Mouse (Mus musculus) cerebellum, postnatal 36 days (tissue): ENCODE data around the gene Foxn3.

Source experiments
- DNase-seq, 2 experiments: peaks; one replicate each; pipeline ENCODE4 v3.0.0; 2021 to 2022; ENCODE audit warnings: mixed read lengths in 2 of 2

The Foxn3 gene

DNA sequence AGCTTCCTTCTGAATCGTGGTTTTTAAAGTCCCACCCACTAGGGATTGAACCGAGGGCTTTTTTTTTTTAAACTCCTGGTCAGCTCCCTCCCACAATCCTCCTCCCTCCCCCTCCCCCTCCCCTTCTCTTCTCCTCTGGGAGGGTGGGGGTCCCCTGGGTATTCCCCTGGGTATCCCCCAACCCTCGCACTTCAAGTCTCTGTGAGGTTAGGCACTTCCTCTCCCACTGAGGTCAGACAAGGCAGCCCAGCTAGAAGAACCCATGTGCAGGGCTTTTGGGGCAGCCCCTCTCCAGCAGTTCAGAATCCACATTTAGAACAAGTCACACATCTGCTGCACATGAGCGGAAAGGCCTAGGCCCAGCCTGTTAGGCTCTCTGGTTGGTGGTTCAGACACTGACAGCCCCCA is 182.5 kb downstream of the Foxn3 start:
- no peak for DNase-seq

DNA sequence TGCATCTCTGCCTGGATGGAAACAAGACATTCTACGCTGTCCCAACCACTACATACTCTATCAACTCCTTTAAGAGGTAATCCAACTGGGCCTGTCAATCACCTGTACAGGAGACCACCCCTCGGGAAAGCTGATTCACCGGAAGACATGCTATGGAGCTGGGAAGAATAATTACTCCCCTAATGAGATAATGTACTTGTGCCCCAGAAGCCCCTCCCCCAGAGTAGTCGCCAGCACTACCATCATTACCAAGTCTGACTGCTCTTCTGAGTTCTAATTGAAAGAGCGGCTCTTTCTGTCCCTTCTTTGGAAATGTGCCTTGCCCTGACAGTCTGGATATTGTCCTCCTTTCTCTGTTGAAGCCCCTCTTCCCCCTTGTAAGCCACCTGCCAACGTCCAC is 183.3 kb downstream of the Foxn3 start:
- no peak for DNase-seq

DNA sequence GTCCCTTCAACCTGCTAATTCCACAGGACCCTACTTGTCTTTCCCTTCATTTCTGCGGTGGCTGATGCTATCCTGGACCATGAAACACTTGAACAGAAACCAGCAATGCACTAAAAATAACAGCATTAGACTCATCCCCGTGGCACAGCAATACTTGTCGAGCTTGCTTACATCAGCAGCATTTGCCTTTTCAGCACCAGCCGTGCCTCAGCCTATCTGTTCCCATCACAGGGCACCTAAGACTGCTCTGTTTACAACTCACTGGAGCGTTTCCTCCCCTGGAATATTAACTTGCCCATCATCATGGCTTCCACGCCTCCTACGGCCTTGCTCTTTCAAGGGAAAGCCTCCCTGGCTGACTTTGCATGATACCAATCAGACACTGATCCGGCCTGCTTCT is 185.1 kb downstream of the Foxn3 start:
- DNase-seq: no peak

DNA sequence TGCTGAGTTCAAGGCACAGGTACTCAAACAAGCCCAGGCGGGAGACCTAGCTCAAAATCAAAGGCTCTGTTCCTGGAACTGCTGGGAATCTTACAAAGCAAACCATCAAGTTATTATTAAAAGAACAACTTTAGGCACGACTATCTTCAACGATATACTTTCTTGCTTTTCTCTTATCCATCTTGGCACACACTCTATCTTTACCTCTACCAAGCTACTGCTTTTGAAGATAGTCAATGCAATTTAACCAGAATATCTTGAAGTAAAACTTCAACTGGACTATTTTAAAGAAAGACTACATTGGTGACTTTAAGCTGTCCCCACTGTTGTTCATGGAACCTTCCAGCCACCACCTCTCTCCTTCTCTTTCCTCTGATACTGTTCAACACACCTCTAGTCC is 185.7 kb downstream of the Foxn3 start:
- no peak for DNase-seq

DNA sequence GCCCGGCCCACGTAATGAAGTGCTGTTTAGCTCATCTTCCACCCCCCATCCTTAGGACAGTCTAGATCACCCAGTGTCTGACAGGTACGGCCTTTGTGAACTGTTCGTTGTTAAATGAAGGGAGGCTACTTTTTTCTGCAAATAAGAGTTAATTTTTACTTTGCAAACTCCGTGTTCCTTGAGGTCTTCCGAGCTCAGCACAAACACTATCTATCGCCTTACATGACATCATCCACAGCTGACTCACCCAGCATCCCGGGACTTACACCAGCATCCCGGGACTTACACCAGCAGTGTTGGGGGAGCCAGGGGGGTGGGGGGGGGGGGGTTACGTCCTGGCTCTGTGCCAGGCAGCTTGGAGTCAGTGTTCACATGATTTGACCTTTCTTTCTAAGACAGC is 186.3 kb downstream of the Foxn3 start:
- DNase-seq: no peak

DNA sequence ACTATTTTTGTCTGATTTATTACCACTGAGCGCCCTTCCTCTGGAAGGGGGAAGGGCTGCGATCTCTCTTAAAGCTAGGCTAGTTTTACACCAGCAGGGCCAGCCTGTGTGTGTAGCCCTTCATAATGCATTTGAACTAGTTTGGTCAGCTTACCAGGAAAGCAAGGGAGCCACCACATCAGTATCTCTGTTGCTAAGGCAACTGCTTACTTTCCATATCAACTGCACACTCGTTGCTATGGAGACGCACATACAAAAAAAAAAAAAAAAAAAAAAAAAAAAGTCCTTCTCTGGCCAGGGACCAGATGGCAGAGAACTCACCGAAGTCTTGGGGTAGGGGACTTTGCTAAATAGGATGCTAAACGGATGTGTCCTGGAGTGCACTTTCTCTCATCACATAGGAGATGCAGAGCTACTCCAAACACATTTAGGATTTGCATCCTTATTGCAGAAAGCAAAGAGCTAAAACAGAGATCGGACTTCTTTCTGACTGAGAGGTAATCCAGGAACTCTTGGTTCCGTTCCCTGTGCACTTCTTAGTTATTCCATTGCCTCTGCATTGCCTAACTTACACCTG is 187.4 kb downstream of the Foxn3 start:
- DNase-seq: no peak

DNA sequence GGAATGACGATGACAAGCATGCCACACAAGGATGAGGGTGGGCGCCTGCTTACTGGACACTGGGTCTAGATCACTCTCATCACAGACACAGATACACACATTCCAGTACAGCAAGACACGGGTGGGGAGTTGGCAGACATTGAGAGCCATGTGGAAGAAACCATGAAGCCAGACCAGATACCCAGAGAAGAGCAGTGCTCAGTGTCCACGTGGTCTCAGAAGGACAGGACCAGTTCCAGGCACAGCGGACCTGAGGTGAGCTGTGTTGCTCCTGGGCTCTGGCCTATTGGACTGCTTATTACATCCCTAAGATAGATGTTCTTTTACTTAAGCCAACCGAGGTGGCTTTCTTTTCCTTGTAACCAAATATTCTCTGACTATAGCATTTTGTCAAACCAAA is 188.0 kb downstream of the Foxn3 start:
- DNase-seq: no peak

DNA sequence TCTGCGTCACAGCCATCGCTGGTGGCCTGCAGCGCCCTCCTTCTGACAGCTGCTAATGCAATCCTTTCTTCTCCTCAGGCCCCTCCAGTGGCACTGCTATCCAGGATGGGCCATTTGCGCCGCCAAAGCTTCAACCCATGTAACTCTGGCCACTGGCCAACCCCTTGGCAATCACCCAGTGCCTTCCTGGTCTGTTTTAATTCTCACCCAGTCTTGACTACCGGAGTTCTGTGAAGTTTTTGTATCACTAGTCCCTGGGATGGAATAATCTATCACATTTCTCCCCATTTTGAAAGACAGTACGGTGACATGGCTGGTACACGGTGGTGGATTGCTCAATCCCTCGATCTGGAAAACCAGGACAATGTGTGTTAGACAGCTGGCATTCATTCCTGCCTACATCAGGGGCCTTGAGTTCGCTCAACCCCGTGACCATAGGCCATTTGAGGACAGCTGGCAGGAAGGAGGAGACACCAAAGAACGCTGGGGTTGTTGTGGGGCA is 189.2 kb downstream of the Foxn3 start:
- peak; percentile 85 to 86 for DNase-seq

DNA sequence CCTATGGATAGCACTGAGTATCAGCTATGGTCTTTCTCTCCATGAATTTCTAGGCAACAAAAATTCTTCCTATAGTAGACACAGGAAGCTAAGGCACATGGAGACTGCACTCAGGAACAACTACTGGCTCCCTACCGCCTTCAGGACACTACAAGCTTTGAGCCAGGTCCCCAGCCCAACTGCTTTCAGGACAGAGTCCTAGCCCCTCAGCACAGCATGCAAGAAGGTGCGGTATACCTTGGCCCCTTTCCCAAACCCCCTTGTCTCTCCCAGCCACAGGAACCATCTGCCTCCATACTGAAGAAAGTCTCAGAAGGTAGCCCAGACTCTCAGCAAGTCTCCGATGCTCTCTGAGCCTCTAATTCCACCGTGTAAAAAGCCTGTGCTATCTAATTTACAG is 189.8 kb downstream of the Foxn3 start:
- DNase-seq: no peak

DNA sequence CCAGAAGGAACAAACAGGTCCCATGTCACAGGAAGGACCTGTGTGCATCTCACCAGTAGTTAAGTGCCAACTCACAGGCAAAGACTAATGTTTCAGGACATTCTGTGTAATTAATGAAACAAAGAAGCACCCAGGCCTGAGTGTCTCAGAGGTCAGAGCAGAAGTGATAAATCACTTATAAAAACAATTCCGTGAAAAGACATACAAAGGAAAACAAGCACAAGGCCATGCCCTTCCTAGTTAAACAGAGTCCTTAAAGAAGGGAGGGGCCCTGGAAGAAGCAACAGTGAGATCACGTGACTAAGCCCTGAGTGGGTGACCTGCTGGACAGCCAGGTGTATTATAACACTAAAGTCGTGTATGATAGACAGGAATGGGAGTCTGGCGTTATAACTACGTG is 191.9 kb downstream of the Foxn3 start:
- no peak for DNase-seq

DNA sequence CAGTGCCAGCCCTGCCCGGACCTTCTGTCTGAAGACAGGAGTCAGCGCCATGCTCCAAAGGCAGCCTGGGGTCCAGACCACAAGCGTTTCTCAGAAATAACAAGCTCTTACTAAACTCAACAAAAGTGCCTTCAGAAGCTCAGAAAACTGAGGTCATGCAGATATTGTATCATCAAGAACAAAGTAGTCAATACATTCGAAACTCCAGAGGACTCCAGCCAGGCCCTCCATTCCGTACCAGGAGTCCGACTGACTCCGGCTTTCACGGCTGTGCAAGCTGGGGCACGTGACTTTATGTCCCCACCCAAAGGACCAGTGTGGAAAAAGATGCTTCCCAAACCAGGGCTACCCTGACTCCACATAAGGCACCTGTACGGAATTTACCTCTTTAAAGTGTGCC is 195.1 kb downstream of the Foxn3 start:
- DNase-seq: no peak

DNA sequence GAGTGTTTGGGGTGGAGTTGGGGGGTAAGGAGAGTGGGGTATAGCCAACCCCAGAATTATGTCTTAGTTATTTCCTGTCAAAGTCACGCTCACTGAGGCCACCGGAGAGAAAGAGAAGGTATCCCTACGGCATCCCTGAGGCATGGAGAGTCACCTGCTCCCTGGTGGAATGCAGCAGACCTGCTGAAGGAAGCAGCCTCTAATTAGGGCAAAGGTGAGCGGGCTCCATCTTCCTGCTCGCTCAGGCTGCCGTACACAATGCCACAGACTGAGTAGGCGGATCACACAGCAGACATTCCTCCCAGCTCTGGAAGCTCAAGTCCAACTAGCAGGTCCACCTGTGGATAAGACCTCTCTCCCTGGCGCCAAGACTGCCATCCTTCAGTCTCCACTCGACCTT is 197.4 kb downstream of the Foxn3 start:
- DNase-seq: no peak

DNA sequence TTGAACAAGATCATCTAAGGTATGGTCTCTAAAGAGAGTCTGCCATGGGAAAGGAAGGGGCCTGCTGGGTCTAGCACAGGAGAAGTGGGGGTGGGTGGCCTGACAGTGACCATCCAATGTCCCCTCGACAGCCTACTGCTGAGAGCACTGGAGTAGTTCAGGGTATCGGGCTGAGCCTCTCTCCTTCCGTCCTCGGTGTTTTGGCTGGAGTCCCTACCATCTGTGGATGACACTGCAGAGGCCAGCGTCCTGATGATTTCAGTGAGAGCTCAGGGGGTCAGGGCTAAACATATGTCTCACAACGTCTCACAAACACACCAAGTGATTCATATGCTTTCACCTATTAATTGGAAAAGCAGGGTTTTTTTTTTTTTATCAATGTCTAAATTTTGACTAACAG is 199.2 kb downstream of the Foxn3 start:
- peak; percentile 80 to 83 for DNase-seq

DNA sequence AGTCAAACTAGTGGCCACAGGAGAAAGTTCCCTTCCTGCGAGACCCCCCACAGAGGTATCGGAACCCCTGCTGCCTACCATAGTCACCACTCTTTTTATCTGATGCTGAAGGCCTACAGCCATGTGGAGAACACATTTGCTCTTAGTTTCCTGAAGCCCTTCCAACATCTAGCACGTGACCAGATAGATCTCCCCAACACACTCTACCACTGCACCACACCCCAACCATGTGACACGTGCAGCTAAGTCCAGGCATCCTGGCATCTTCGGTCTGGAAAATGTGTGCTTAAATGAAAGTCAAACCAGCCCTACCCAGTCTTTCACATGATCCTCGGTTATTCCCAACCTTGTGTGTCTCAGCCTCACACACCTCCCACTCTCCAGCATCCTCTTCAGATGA is 200.4 kb downstream of the Foxn3 start:
- no peak for DNase-seq

DNA sequence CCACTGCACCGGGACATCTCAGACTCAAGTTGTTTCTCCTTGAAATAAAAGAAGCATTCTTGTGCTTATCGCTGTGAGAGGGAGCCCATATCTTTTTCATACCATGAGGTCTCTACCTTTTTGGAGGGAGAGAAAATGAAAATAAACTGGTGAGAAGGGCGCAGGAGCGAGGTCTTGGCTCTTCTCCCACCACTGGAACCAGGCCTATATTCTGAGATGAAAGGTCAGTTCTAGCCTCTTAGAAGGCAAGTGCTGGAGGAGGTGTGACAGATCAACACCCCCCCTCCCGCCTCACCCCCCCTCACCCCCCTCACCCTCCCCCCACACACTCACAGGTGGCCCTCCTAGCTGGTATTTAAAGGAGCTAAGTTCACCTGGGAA is 201.6 kb downstream of the Foxn3 start:
- DNase-seq: no peak

DNA sequence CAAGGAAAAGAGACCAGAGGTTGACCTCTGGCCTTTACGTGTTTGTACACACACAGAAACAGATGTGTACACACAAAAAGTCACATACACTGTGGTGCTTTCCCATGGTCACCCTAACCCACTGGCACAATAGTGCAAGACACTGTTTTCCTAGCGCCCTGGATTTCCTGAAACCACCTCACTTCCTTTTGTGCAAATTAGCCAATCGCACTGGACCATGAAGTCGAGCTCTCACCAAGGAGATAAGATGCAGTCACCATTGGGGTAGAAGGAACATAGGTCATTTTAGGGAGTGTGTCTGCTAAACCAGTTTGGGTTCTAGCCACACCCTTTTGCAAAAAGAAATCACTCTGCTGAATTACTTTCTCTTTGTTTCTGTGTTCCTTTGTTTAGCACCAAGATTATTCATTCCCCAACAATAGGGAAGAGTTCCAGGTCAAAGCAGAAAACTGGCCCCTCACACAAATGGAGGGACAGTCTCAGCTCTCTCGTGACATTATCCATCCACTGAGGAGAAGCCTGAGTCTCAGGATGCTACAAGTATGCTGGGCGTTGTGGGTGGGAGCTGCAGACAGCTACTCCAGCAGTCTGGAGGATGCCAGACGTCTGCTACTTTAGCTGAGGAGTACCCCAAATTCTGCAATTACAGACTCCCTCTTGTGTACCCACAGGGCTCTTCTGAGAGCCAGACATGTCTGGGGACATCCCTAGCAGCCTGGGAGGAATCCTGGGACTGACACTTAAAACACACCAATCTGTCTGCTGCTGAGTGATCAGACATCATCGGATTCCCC is 202.2 kb downstream of the Foxn3 start:
- DNase-seq: no peak

DNA sequence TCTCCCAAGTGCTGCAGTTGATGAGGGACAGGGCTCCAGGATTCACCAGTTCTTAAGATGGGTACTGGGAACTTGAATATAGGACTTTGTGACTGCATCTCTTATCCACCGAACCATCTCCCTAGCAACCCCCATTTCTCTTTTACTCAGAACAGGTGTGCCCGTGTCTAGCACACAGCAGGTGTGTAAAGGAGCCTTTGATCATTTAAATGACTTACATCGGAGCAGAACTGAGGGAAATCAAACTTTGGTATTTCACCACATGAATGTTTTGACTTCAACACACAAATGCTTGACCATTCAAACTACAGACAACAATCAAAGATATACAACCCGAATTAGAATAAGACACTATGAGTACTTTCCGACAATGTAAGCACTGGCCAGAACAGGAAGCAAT is 204.7 kb downstream of the Foxn3 start:
- no peak for DNase-seq

DNA sequence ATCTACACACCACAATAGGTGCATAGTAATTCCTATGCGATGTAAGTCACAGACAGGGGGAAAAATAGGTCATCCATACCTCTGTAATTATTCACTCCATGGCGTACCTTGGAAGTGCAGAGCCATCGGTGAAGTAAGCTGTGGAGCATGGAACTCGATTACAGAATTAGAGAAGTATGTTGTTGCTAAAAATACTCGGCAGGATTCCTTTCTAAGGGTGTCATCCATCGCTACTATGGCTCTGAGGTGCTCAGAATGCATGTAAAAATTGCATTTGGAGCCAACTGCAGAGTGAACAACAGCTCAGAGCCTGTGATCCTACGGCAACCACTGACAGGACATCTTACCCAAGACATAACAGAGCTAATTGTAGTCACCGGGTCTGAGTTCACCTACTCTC is 206.7 kb downstream of the Foxn3 start:
- no peak for DNase-seq

DNA sequence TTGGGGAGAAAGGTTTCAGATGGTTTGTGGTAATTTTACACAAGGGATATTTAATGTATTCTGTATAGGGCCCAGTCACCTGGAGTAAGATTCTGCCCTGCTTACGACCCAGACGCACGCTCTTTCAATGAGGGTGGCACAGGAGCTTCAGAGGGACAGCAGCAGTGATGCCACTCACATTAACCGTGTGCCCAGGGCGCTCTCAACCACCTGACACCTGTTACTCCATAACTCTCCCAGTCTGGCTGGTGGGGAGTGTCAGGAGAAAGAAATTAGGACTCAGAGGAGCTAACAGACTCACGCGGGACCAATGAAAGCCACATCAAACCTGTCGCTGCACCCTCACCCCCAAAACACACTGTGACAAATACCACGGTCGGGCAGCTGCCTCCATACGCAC is 209.7 kb downstream of the Foxn3 start:
- DNase-seq: no peak

DNA sequence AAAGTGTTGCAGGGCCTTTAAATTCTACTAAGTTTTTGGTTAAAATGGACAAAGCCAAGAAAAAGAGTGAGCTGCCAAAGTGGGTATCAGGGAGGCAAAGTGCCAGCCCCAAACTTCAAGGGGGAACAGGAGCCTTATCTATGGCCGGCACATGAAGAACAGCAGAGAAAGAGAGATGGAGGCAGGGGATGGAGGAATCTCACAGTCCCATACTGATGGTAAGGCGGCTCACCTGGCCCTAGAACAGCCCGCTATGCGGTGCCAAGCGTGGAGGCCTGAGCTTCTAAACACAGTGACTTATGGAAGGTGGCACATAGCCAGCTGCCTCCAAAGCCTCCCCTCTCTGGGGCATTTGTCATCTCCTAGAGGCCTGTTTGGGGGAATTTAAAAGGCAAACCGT is 210.8 kb downstream of the Foxn3 start:
- DNase-seq: no peak

DNA sequence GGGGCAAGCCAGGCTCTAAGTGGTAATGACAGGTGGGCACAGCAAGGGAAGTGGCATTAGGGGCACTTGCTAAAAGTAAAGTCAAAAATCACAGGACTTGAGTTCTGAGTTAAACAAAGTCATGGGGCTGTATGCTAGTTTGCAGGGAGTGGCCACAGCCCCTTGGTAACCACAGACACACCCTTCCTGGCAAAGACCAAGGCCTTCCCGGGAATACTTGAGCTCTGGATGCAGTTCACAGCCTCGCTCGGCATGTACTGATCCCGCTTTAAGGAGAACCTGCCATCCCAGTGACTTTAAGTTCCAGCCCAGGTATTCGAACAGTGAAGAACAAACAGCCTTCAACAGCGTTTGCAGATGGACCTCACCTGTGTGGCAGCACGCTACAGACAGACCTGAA is 211.2 kb downstream of the Foxn3 start:
- no peak for DNase-seq

DNA sequence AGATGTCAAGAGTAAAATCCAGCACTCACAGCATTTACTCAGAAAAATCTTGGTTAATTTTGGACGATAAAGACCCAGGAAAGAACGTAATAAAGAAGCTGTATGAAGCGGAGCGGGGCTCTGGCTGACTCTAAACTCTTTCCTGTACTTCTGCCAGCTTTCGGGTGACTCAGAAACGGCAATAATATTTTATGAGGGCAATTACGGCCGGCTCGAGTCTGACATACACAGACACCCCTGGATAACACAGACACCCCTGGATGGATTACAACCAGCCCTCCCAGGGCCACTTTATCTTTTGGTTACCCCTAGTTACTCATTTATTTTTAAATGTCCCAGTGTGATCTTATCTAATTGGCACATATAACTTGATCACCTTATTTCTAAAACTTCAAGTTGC is 211.7 kb downstream of the Foxn3 start:
- no peak for DNase-seq

DNA sequence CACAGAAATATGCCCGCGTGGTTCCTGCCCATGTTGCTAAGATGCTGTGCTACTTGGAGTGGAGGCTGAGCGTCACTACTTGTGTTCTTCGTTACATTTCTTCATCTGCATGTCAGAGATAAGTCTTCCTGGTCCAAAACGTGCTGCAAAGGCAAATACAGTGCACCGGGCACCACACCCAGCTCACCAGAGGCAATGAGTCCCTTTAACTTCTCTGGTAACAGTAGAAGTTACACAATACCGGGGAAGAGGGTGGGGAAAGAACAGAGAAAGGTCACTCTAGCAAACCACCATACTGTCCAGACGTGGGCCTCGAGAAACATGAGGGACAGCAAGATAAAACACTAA is 213.8 kb downstream of the Foxn3 start:
- DNase-seq: no peak

DNA sequence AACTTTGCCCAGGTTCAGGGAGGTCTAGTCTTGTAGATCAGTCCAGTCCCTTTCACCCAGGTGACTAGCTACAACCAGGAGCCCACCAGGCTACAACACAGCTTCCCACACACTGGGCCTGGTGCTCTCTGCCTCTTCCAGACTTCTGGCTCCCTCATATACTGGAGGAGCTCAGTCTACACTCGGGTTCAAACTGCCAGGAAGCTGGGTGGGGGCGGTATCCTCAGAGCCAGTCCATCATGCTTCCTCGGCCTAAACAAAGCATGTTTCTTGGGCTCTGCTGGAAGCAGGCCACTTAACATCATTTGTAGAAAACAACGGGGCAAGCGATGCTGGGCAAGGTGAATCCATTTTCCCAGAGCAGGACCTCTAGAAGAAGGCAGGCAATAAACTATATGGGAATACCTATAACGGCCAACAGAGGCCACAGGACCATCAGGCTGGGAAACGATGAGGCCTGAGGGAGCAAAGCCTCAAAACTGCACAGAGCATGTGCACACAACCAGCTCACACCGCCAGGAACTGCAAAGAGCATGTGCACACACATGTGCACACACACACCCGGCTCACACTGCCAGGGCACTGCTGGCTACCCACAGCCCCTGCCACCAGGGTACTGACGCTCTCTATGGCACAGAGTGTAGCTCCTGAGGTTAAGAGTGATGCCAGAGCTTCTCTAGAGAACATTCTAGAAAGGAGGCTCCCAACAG is 214.3 kb downstream of the Foxn3 start:
- DNase-seq: no peak
